In genomic region chr7:3164381-3164780, GRCm38 (mm10) we compare ENCODE assay signal across 33 mouse cellular contexts. TPM values are rescaled to one million over a fixed set of nuclear protein-coding genes. Genes with fewer than 3 reads are reported as not detected.
DNase-seq lines count a peak whose midpoint lies in the region; ATAC-seq and TF ChIP-seq lines count a peak whose summit lies in the region.
"Had no signal": no experiment of that assay in that cellular context is flagged by ENCODE, and none has a peak within 500 bp of the region (broad histone marks: within the 10 kb centered on the region; RNA-seq: fewer than 3 reads in every experiment).

No protein-coding gene starts in this region.

- no peak overlapping the region for H3K27ac ChIP-seq in testis, adult 2 months (ENCODE audit: control insufficient read depth, insufficient read depth, low read depth, low read length)
- no peak overlapping the region for H3K27ac ChIP-seq in gastrocnemius, adult 2 months
- no peak overlapping the region for H3K27ac ChIP-seq in intestine, postnatal 0 days (ENCODE audit: low read depth, low read length)
- H3K27ac ChIP-seq: embryonic facial prominence, embryonic 13.5 days; embryonic facial prominence, embryonic 15.5 days; forebrain, embryonic 10.5 days; forebrain, embryonic 12.5 days had no signal

- no peak overlapping the region for H3K4me2 ChIP-seq in intestine, postnatal 0 days (replicated peaks; ENCODE audit: low read depth)
- H3K4me2 ChIP-seq: embryonic facial prominence, embryonic 13.5 days; embryonic facial prominence, embryonic 15.5 days; forebrain, embryonic 12.5 days had no signal

- no peak for TF ChIP-seq POLR2A in testis, adult 2 months (IDR thresholded peaks at IDR 0.05; ENCODE audit: control insufficient read depth, low read depth, low read length)

- peak overlapping the region; percentile 75 for H3K4me3 ChIP-seq in testis, adult 2 months (ENCODE audit: control insufficient read depth, low read depth, low read length)
- no peak overlapping the region for H3K4me3 ChIP-seq in gastrocnemius, adult 2 months
- H3K4me3 ChIP-seq in intestine, postnatal 0 days (ENCODE audit: low read depth, low read length) = no peak overlapping the region
- H3K4me3 ChIP-seq: embryonic facial prominence, embryonic 13.5 days; embryonic facial prominence, embryonic 15.5 days; erythroblast, embryonic 14.5 days; forebrain, embryonic 10.5 days; forebrain, embryonic 12.5 days had no signal

- no peaks in the 10 kb centered on the region for H3K9me3 ChIP-seq in intestine, postnatal 0 days (ENCODE audit: control insufficient read depth)
- H3K9me3 ChIP-seq: embryonic facial prominence, embryonic 15.5 days had no signal

- peaks cover 2% of the 10 kb centered on the region; the same call in 1 of the 2 replicates for H3K4me1 ChIP-seq in testis, adult 2 months (ENCODE audit: control insufficient read depth, insufficient read depth, low read length)
- no peaks in the 10 kb centered on the region for H3K4me1 ChIP-seq in intestine, postnatal 0 days (replicated peaks; ENCODE audit: control insufficient read depth, insufficient read depth, low read length)
- H3K4me1 ChIP-seq: embryonic facial prominence, embryonic 13.5 days; embryonic facial prominence, embryonic 15.5 days; forebrain, embryonic 10.5 days; forebrain, embryonic 12.5 days had no signal

- no peak for DNase-seq in testis, postnatal 10 days (ENCODE audit: low spot score)
- peak; percentile 81 for DNase-seq in ES-CJ7 (ENCODE audit: low read depth, low spot score)
- peak; percentile 90 for DNase-seq in R1 (ENCODE audit: low read depth, low spot score)
- DNase-seq in gastrocnemius, adult 2 months = no peak
- DNase-seq: adrenal gland, postnatal 10 days; adrenal gland, postnatal 25 days; B cell, adult 2 months; cerebellum, adult 11 months; cerebellum, adult 18-20 months; cerebellum, adult 8-10 months; cerebellum, adult 9-11 months; cerebellum, postnatal 14 days; cerebellum, postnatal 36 days; embryo, embryonic 11 days had no signal

- no peaks in the 10 kb centered on the region for H3K27me3 ChIP-seq in testis, adult 2 months (ENCODE audit: control insufficient read depth, insufficient read depth, low read length)
- no peaks in the 10 kb centered on the region for H3K27me3 ChIP-seq in intestine, postnatal 0 days (replicated peaks; ENCODE audit: control insufficient read depth, insufficient read depth, low read length)
- H3K27me3 ChIP-seq: CH12.LX; embryonic facial prominence, embryonic 13.5 days; embryonic facial prominence, embryonic 15.5 days; forebrain, embryonic 12.5 days; Patski had no signal

- TF ChIP-seq CTCF in testis, adult 2 months (IDR thresholded peaks at IDR 0.05; ENCODE audit: control insufficient read depth, insufficient read depth, insufficient replicate concordance, low read depth, low read length) = no peak
- no peak for TF ChIP-seq CTCF in gastrocnemius, adult 2 months (IDR thresholded peaks at IDR 0.05)
- TF ChIP-seq CTCF in intestine, postnatal 0 days (IDR thresholded peaks at IDR 0.05; ENCODE audit: low read depth) = no peak

- 78% methylated on average over 6 of the region's 6 CpGs for WGBS in intestine, postnatal 0 days

- H3K9ac ChIP-seq in intestine, postnatal 0 days (ENCODE audit: low read depth, low read length) = no peak overlapping the region
- H3K9ac ChIP-seq: embryonic facial prominence, embryonic 13.5 days; embryonic facial prominence, embryonic 15.5 days; forebrain, embryonic 12.5 days had no signal

- ATAC-seq in inflammation-experienced regulatory T-cells, adult 6 months = no peak
- ATAC-seq in intestine, postnatal 0 days = no peak
- ATAC-seq: activated CD4-positive, CD25-positive, alpha-beta regulatory T cell, adult 4 months; CD4-positive, CD25-positive, alpha-beta regulatory T cell, adult 4 months; forebrain, embryonic 14.5 days; forebrain, embryonic 16.5 days; Patski had no signal

- intact Hi-C loops in gastrocnemius, adult 2 months (cut with DNase I) = no loop called here

- H3K36me3 ChIP-seq in testis, adult 2 months (ENCODE audit: control insufficient read depth, insufficient read depth, low read length) = no peaks in the 10 kb centered on the region
- no peaks in the 10 kb centered on the region for H3K36me3 ChIP-seq in intestine, postnatal 0 days (ENCODE audit: control insufficient read depth, insufficient read depth)
- H3K36me3 ChIP-seq: embryonic facial prominence, embryonic 13.5 days; embryonic facial prominence, embryonic 15.5 days; forebrain, embryonic 10.5 days; forebrain, embryonic 12.5 days; G1E had no signal

RNA-seq across cellular contexts. Expression of gene AU018091, which starts 4.6 kb away (rescaled TPM):
- 2.7 and 3.2 TPM in 2 replicates for polyA plus RNA-seq in testis, adult 2 months (2012; rRNA removed)
- total RNA-seq in gastrocnemius, adult 2 months (2021) = not detected
- polyA plus RNA-seq in inflammation-experienced regulatory T-cells, adult 6 months (2017; shearing (Covaris generic)) = not detected
- polyA plus RNA-seq in intestine, postnatal 0 days (2015; fragmentation: Nextera tagmentation; extraction: Ambion mirVana) = not detected in 2 replicates
- total RNA-seq: adrenal gland, adult 18-20 months; adrenal gland, postnatal 10 days; adrenal gland, postnatal 25 days; adrenal gland, postnatal 4 days; common myeloid progenitor, adult 5-6 weeks had no signal
- polyA plus RNA-seq: activated CD4-positive, CD25-positive, alpha-beta regulatory T cell, adult 4 months; CD4-positive, CD25-positive, alpha-beta regulatory T cell, adult 4 months; erythroblast, embryonic 14.5 days; forebrain, embryonic 14.5 days; forebrain, embryonic 16.5 days; frontal cortex, adult 2 months; G1E had no signal

Comparison
In these comparisons a context has a peak if more than half of its experiments do, and no peak if none do; other contexts are left out.
1. DNase-seq: peak in ES-CJ7 (single experiment) and R1 (single experiment); none in testis, postnatal 10 days (single experiment) and gastrocnemius, adult 2 months (single experiment).